ENCODE assay signal across 8 mouse cellular contexts in the genomic region with DNA sequence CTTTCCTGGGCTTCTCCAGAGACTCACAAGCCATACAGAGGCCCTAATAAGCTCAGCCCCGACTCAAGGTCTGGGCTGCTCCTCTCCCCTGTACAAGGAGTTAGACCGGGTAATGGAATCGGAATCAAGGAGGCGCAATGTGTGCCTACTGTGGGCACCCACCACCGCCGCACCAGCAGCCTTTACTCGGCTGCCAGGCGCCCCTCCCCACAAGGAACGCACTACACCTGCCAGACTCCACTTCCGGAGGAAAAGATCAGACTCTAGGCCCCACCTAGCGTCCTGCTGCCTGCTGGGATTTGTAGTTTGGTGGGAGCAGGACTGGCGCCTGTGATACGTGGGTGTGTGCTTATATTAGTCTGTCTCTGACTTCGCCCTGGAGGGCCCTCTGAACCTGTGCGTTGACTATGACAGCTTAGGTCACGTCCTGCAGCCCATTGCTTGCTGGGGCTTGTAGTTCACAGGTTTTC. TPM values are rescaled to one million over a fixed set of nuclear protein-coding genes. Genes with fewer than 3 reads are reported as not detected.
DNase-seq lines count a peak whose midpoint lies in the region; ATAC-seq and TF ChIP-seq lines count a peak whose summit lies in the region.

No protein-coding gene starts in this region.

- no peaks in the 10 kb centered on the region for H3K36me3 ChIP-seq in megakaryocyte, embryonic 14.5 days (replicated peaks; ENCODE audit: low read length)

- peak overlapping the region; percentile 89 for H3K4me3 ChIP-seq in gastrocnemius, adult 2 months
- peak overlapping the region; percentile 92 for H3K4me3 ChIP-seq in megakaryocyte, embryonic 14.5 days (replicated peaks)

- intact Hi-C loops in gastrocnemius, adult 2 months (cut with DNase I) = no loop called here

- H3K27me3 ChIP-seq in megakaryocyte, embryonic 14.5 days (replicated peaks) = no peaks in the 10 kb centered on the region

- peaks cover 6% of the 10 kb centered on the region for H3K9me3 ChIP-seq in megakaryocyte, embryonic 14.5 days

- peak; percentile 86 for ATAC-seq in common myeloid progenitor, adult 5-6 weeks (replicated peaks; ENCODE audit: low read depth, poor library complexity, severe bottlenecking)

- peak overlapping the region; percentile 93 for H3K27ac ChIP-seq in gastrocnemius, adult 2 months

- peaks cover 53% of the 10 kb centered on the region for H3K4me1 ChIP-seq in megakaryocyte, embryonic 14.5 days

- DNase-seq in ZHBTc4 (ENCODE audit: low read depth, low spot score) = peak; percentile 92
- DNase-seq in gastrocnemius, adult 2 months = peak; percentile 92
- DNase-seq in hindlimb bud, embryonic 11.5 days (ENCODE audit: extremely low spot score, low read depth, low spot score) = peak; percentile 20
- DNase-seq in left cerebral cortex, adult 8-10 months (ENCODE audit: low spot score in 2 of 2) = peak; percentile 74 to 96
- peak; percentile 92 to 95 for DNase-seq in right cerebral cortex, postnatal 10 days (ENCODE audit: low spot score in 2 of 2)
- DNase-seq in urinary bladder, postnatal 25 days (ENCODE audit: low spot score) = peak; percentile 69

- TF ChIP-seq CTCF in gastrocnemius, adult 2 months (IDR thresholded peaks at IDR 0.05) = no peak

RNA-seq across cellular contexts. Expression of gene Capg, which starts 5.6 kb away (rescaled TPM):
- total RNA-seq in common myeloid progenitor, adult 5-6 weeks (2017) = 32.4 and 56.4 TPM in 2 replicates
- 1 to 10 TPM; 6.8 to 9.7 TPM for total RNA-seq in gastrocnemius, adult 2 months (2021)
- 10 to 100 TPM in 2 of 4 experiments, 1 to 10 TPM in 2; 2.9 to 16.9 (median 10.0) TPM for total RNA-seq in left cerebral cortex, adult 8-10 months (2022)
- 7.6 and 140 TPM in 2 replicates for polyA plus RNA-seq in megakaryocyte, embryonic 14.5 days (2012; ENCODE audit: insufficient read depth, low replicate concordance)

RNA-seq across cellular contexts. Expression of gene Sh2d6, which starts 17.1 kb away (rescaled TPM):
- not detected in 2 replicates for total RNA-seq in common myeloid progenitor, adult 5-6 weeks (2017)
- under 1 TPM; 0.59 to 0.99 TPM for total RNA-seq in gastrocnemius, adult 2 months (2021)
- total RNA-seq in left cerebral cortex, adult 8-10 months (2022) = 1 to 10 TPM in 2 of 4 experiments, under 1 TPM in 2; 0.59 to 1.7 (median 1.2) TPM
- polyA plus RNA-seq in megakaryocyte, embryonic 14.5 days (2012; ENCODE audit: insufficient read depth, low replicate concordance) = 0.10 TPM in 1 of 2 replicates, not detected in the other

RNA-seq across cellular contexts. Expression of gene Elmod3, which starts 59.6 kb away (rescaled TPM):
- total RNA-seq in common myeloid progenitor, adult 5-6 weeks (2017) = 4.5 and 9.3 TPM in 2 replicates
- total RNA-seq in gastrocnemius, adult 2 months (2021) = 1 to 10 TPM; 7.7 to 9.8 TPM
- total RNA-seq in left cerebral cortex, adult 8-10 months (2022) = 10 to 100 TPM; 21.1 to 26.4 (median 24.0) TPM
- 11.4 and 18.4 TPM in 2 replicates for polyA plus RNA-seq in megakaryocyte, embryonic 14.5 days (2012; ENCODE audit: insufficient read depth, low replicate concordance)

RNA-seq across cellular contexts. Expression of gene Retsat, which starts 59.7 kb away (rescaled TPM):
- 13.3 and 17.4 TPM in 2 replicates for total RNA-seq in common myeloid progenitor, adult 5-6 weeks (2017)
- total RNA-seq in gastrocnemius, adult 2 months (2021) = 10 to 100 TPM; 56.1 to 98.6 TPM
- 10 to 100 TPM; 66.8 to 72.4 (median 68.4) TPM for total RNA-seq in left cerebral cortex, adult 8-10 months (2022)
- 7.6 and 25.6 TPM in 2 replicates for polyA plus RNA-seq in megakaryocyte, embryonic 14.5 days (2012; ENCODE audit: insufficient read depth, low replicate concordance)

Comparison
In these comparisons a context has a peak if more than half of its experiments do, and no peak if none do; other contexts are left out.
1. Peak in every context shown above with its lines: DNase-seq, ATAC-seq, H3K4me3 ChIP-seq and H3K27ac ChIP-seq.
2. DNase-seq: peak in every context shown above with its lines; median percentile 94 in right cerebral cortex, postnatal 10 days; 92 in ZHBTc4; 92 in gastrocnemius, adult 2 months; 85 in left cerebral cortex, adult 8-10 months; 69 in urinary bladder, postnatal 25 days; 20 in hindlimb bud, embryonic 11.5 days.